Mouse (Mus musculus): Measurements from ENCODE around the gene Gcnt4.

The Gcnt4 gene

GRCm38 (mm10) chr13:96923999-96924961 is at the start of gene Gcnt4:
Gene Gcnt4 (plus strand): TSS chr13:96924689.
- 11% methylated on average over 56 of the region's 56 CpGs for WGBS

GRCm38 (mm10) chr13:96878220-96879057 is 46.0 kb upstream of the Gcnt4 start:
- WGBS, result 42% methylated on average over 12 of the region's 12 CpGs

GRCm38 (mm10) chr13:96884534-96884933 is 40.0 kb upstream of the Gcnt4 start:
- WGBS, result 45% methylated on average over 1 of the region's 1 CpGs

- WGBS, result 73% methylated on average over 2 of the region's 2 CpGs
Measured at GRCm38 (mm10) chr13:96889985-96890384, 34.5 kb upstream of the Gcnt4 start.

- 56% methylated on average over 2 of the region's 2 CpGs for WGBS
Measured at GRCm38 (mm10) chr13:96895144-96895543, 29.3 kb upstream of the Gcnt4 start.

- WGBS, result 77% methylated on average over 3 of the region's 3 CpGs
Measured at GRCm38 (mm10) chr13:96906717-96907116, 17.8 kb upstream of the Gcnt4 start.

GRCm38 (mm10) chr13:96911202-96911601 is 13.3 kb upstream of the Gcnt4 start:
- 93% methylated on average over 3 of the region's 3 CpGs for WGBS

GRCm38 (mm10) chr13:96923134-96923533 is 1.4 kb upstream of the Gcnt4 start:
- WGBS, result 96% methylated on average over 4 of the region's 4 CpGs

- WGBS, result 1% methylated on average over 53 of the region's 53 CpGs
Measured at GRCm38 (mm10) chr13:96924985-96925745, 676 bp downstream of the Gcnt4 start.

GRCm38 (mm10) chr13:96925991-96926725 is 1.7 kb downstream of the Gcnt4 start:
- WGBS, result 60% methylated on average over 10 of the region's 10 CpGs

- WGBS, result 80% methylated on average over 1 of the region's 1 CpGs
Measured at GRCm38 (mm10) chr13:96927781-96928180, 3.3 kb downstream of the Gcnt4 start.

- 50% methylated on average over 8 of the region's 8 CpGs for WGBS
Measured at GRCm38 (mm10) chr13:96928432-96929039, 4.0 kb downstream of the Gcnt4 start.

GRCm38 (mm10) chr13:96932745-96933144 is 8.3 kb downstream of the Gcnt4 start:
- 41% methylated on average over 5 of the region's 5 CpGs for WGBS

- WGBS, result 16% methylated on average over 8 of the region's 8 CpGs
Measured at GRCm38 (mm10) chr13:96933367-96933766, 8.9 kb downstream of the Gcnt4 start.

- 80% methylated on average over 6 of the region's 6 CpGs for WGBS
Measured at GRCm38 (mm10) chr13:96936173-96936777, 11.8 kb downstream of the Gcnt4 start.

GRCm38 (mm10) chr13:96937059-96937558 is 12.6 kb downstream of the Gcnt4 start:
- WGBS, result 79% methylated on average over 10 of the region's 10 CpGs

GRCm38 (mm10) chr13:96939680-96940079 is 15.2 kb downstream of the Gcnt4 start:
- 47% methylated on average over 10 of the region's 10 CpGs for WGBS

GRCm38 (mm10) chr13:96941481-96941880 is 17.0 kb downstream of the Gcnt4 start:
- WGBS, result 89% methylated on average over 11 of the region's 11 CpGs

GRCm38 (mm10) chr13:96943571-96943970 is 19.1 kb downstream of the Gcnt4 start:
- WGBS, result 44% methylated on average over 3 of the region's 3 CpGs

GRCm38 (mm10) chr13:96945748-96946147 is 21.3 kb downstream of the Gcnt4 start:
- WGBS, result 92% methylated on average over 4 of the region's 4 CpGs

All from cerebral cortex, adult 2 months (tissue).